Mouse (Mus musculus) intestine, postnatal 0 days (tissue): ENCODE results near the gene Grip1. TPM values are rescaled to one million over a fixed set of nuclear protein-coding genes. Genes with fewer than 3 reads are reported as not detected.

Source experiments
- ATAC-seq: fragments of 200-750 bp; cut with Nextera tagmentation; 2 replicates; pipeline ENCODE4 v1.8.0; 2017; ENCODE audit warnings: mild to moderate bottlenecking, moderate TSS enrichment, moderate library complexity
- H3K27ac ChIP-seq: fragments of 300-500 bp; sonication (generic); 2 replicates; pipeline ENCODE4 v1.5.1; 2014; ENCODE audit warnings: mild to moderate bottlenecking, low read depth, low read length, moderate library complexity
- H3K27me3 ChIP-seq: fragments of 300-500 bp; sonication (generic); replicated peaks from 2 replicates; pipeline ENCODE4 v1.6.1; 2014; ENCODE audit warnings: low read length, mixed read lengths; ENCODE audit not compliant: control insufficient read depth, insufficient read depth
- H3K36me3 ChIP-seq: fragments of 300-500 bp; sonication (generic); 2 replicates; pipeline ENCODE4 v1.6.1; 2014; ENCODE audit warnings: mild to moderate bottlenecking, moderate library complexity; ENCODE audit not compliant: control insufficient read depth, insufficient read depth
- H3K4me1 ChIP-seq: fragments of 300-500 bp; sonication (generic); replicated peaks from 2 replicates; pipeline ENCODE4 v1.6.1; 2014; ENCODE audit warnings: antibody characterized with exemption, low read length, mixed read lengths; ENCODE audit not compliant: control insufficient read depth, insufficient read depth
- H3K4me2 ChIP-seq: fragments of 300-500 bp; sonication (generic); replicated peaks from 2 replicates; pipeline ENCODE4 v1.6.1; 2014; ENCODE audit warnings: low read depth, mild to moderate bottlenecking, moderate library complexity
- H3K4me3 ChIP-seq: fragments of 300-500 bp; sonication (generic); 2 replicates; pipeline ENCODE4 v1.5.1; 2014; ENCODE audit warnings: low read depth, low read length
- H3K9ac ChIP-seq: fragments of 300-500 bp; sonication (generic); 2 replicates; pipeline ENCODE4 v1.6.1; 2014; ENCODE audit warnings: mild to moderate bottlenecking, low read depth, low read length
- H3K9me3 ChIP-seq: fragments of 300-500 bp; sonication (generic); 2 replicates; pipeline ENCODE4 v1.6.1; 2016; ENCODE audit warnings: mixed run types; ENCODE audit not compliant: control insufficient read depth
- CTCF ChIP-seq: sonication (generic); IDR thresholded peaks from 2 replicates; pipeline ENCODE4 v1.5.1; 2016; ENCODE audit warnings: low read depth, mild to moderate bottlenecking, control low read depth, antibody characterized with exemption, moderate library complexity
- WGBS: fragments of 180-500 bp; shearing (Covaris S2); extraction: QIAGEN DNeasy Blood & Tissue Kit; methylation state at CpG from one replicate; pipeline ENCODE4 v1.1.7; 2014; 5-methylcytosine and 5-hydroxymethylcytosine counted together
- polyA plus RNA-seq: library from polyadenylated mRNA; unstranded; fragments of >200 nt; fragmentation: Nextera tagmentation; extraction: Ambion mirVana; gene quantifications from 2 replicates; pipeline ENCODE4 v1.2.1, GENCODE M21; 2015

Grip1 gene
- polyA plus RNA-seq, 1 experiment from 2014 or later, result 0.48 TPM

- Histone ChIP-seq H3K4me1 (no peaks in the 10 kb centered on the region), H3K36me3 (no peaks in the 10 kb centered on the region), H3K27me3 (no peaks in the 10 kb centered on the region), H3K27ac (no peak overlapping the region), H3K4me3 (no peak overlapping the region), H3K9ac (no peak overlapping the region), H3K9me3 (no peaks in the 10 kb centered on the region), H3K4me2 (no peak overlapping the region)
- TF ChIP-seq CTCF, result no peak
- ATAC-seq, result no peak
- WGBS, result 96% methylated on average over 7 of the region's 7 CpGs
Measured at GRCm38 (mm10) chr10:119558432-119558831, 104.8 kb downstream of the Grip1 start.

- Histone ChIP-seq H3K9me3 (no peaks in the 10 kb centered on the region), H3K27ac (no peak overlapping the region), H3K4me1 (no peaks in the 10 kb centered on the region), H3K36me3 (no peaks in the 10 kb centered on the region), H3K27me3 (no peaks in the 10 kb centered on the region), H3K4me3 (no peak overlapping the region), H3K4me2 (no peak overlapping the region), H3K9ac (no peak overlapping the region)
- TF ChIP-seq CTCF, result no peak
- 95% methylated on average over 7 of the region's 7 CpGs for WGBS
- no peak for ATAC-seq
Measured at GRCm38 (mm10) chr10:119564862-119565261, 111.2 kb downstream of the Grip1 start.

- Histone ChIP-seq H3K27ac (no peak overlapping the region), H3K4me1 (no peaks in the 10 kb centered on the region)
Measured at GRCm38 (mm10) chr10:119573134-119573533, 119.5 kb downstream of the Grip1 start.

GRCm38 (mm10) chr10:119575780-119576179, 122.2 kb downstream of the Grip1 start:
- 0 out of 2 replicates have a peak, but pooled peaks have one; percentile 38 for ATAC-seq

More at GRCm38 (mm10) chr10:119573134-119573533, 119.5 kb downstream of the Grip1 start:
- ATAC-seq, result no peak
- WGBS, result 70% methylated on average over 9 of the region's 9 CpGs
- H3K4me3 ChIP-seq, result no peak overlapping the region
- TF ChIP-seq CTCF, result no peak
- H3K27me3 ChIP-seq, result no peaks in the 10 kb centered on the region
- no peak overlapping the region for H3K4me2 ChIP-seq
- H3K36me3 ChIP-seq, result no peaks in the 10 kb centered on the region
- H3K9me3 ChIP-seq, result no peaks in the 10 kb centered on the region
- H3K9ac ChIP-seq, result no peak overlapping the region

GRCm38 (mm10) chr10:119580024-119580423, 126.4 kb downstream of the Grip1 start:
- Histone ChIP-seq H3K4me1 (no peaks in the 10 kb centered on the region), H3K9me3 (no peaks in the 10 kb centered on the region), H3K4me3 (no peak overlapping the region), H3K27ac (no peak overlapping the region), H3K4me2 (no peak overlapping the region), H3K9ac (no peak overlapping the region), H3K27me3 (no peaks in the 10 kb centered on the region), H3K36me3 (no peaks in the 10 kb centered on the region)
- no peak for TF ChIP-seq CTCF
- ATAC-seq, result no peak
- WGBS, result 54% methylated on average over 4 of the region's 4 CpGs

More at GRCm38 (mm10) chr10:119575780-119576179, 122.2 kb downstream of the Grip1 start:
- no peak for TF ChIP-seq CTCF
- Histone ChIP-seq H3K27me3 (no peaks in the 10 kb centered on the region), H3K4me3 (no peak overlapping the region), H3K9me3 (no peaks in the 10 kb centered on the region), H3K27ac (no peak overlapping the region), H3K36me3 (no peaks in the 10 kb centered on the region), H3K4me1 (no peaks in the 10 kb centered on the region), H3K4me2 (no peak overlapping the region), H3K9ac (no peak overlapping the region)
- WGBS, result 63% methylated on average over 1 of the region's 1 CpGs

- WGBS, result 83% methylated on average over 6 of the region's 6 CpGs
- H3K4me2 ChIP-seq, result no peak overlapping the region
- no peaks in the 10 kb centered on the region for H3K4me1 ChIP-seq
- no peak for TF ChIP-seq CTCF
- no peak overlapping the region for H3K27ac ChIP-seq
- no peak overlapping the region for H3K4me3 ChIP-seq
- no peaks in the 10 kb centered on the region for H3K9me3 ChIP-seq
- ATAC-seq, result no peak
- no peak overlapping the region for H3K9ac ChIP-seq
- H3K36me3 ChIP-seq, result no peaks in the 10 kb centered on the region
- no peaks in the 10 kb centered on the region for H3K27me3 ChIP-seq
Measured at GRCm38 (mm10) chr10:119584666-119585065, 131.0 kb downstream of the Grip1 start.

- Histone ChIP-seq H3K9ac (no peak overlapping the region), H3K4me1 (no peaks in the 10 kb centered on the region), H3K27ac (no peak overlapping the region), H3K4me2 (no peak overlapping the region), H3K27me3 (no peaks in the 10 kb centered on the region), H3K4me3 (no peak overlapping the region), H3K9me3 (no peaks in the 10 kb centered on the region), H3K36me3 (no peaks in the 10 kb centered on the region)
- no peak for ATAC-seq
- no peak for TF ChIP-seq CTCF
- whole genome bisulfite sequencing, result 88% methylated on average over 3 of the region's 3 CpGs
Measured at GRCm38 (mm10) chr10:119586976-119587375, 133.3 kb downstream of the Grip1 start.
